Mouse (Mus musculus): ENCODE results near the gene Dcp1a. TPM values are rescaled to one million over a fixed set of nuclear protein-coding genes. Genes with fewer than 3 reads are reported as not detected.
"Not testable (repeated sequence)": the region's sequence is repeated elsewhere in the genome, so short reads cannot be mapped to it uniquely, and the experiment has no call there.

Dcp1a gene
- total RNA-seq, 1 experiment from 2014 or later = 32.9 TPM

DNA sequence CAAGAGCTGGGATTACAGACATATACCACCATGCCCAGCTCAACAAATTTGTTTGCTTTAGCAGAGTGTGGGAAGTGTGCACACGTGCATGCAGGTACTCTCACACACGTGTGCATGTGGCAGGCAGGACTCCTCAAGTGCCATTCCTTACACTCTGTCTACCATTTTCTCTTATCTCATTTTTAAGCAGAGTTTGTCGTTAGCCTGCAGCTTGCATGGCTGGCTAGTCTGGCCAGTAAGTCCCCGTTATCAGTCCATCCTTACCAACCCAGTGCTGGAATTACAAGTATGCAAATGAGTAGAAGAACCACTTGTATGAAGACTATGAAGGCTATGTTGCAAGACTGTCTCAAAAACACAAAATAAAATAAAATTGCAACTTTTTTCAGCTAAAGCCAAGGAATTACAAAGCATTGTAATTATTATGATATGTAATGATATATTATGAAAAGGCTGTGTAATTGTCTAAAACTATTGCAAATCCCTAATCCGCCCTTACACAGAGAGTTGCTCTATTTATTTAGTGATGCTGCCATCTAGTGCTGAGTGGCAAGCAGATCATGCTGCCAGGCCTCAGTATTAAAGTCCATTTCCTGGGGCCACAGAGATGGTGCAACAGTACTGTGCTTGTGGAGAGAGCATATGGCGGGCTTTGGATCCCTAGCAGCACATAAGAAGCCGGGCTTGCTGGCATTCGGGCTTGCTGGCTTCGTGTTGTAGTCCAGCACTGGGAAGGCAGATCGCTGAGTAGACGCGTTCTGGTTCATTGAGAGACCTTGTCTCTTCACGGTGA lies 36.8 kb downstream of the Dcp1a start:
- ATAC-seq (replicated peaks; ENCODE audit: low read depth, poor library complexity, severe bottlenecking) = peak; percentile 79

DNA sequence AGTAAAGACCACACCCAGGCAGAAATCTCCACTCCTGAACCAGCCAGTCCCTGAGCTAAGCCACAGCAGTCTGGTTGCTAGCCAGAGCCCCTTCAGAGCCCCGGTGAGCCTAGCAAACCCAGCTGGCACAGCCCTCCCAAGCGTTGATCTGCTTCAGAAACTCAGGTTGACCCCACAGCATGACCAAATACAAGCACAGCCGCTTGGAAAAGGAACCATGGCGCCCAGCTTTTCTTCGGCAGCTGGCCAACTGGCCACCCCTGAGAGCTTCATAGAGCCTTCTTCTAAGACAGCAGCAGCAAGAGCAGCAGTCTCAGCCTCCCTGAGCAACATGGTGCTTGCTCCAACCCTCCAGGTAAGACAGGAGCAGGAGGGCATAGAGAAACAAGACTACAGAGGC lies 40.0 kb downstream of the Dcp1a start:
- ATAC-seq (replicated peaks; ENCODE audit: low read depth, poor library complexity, severe bottlenecking) = no peak

DNA sequence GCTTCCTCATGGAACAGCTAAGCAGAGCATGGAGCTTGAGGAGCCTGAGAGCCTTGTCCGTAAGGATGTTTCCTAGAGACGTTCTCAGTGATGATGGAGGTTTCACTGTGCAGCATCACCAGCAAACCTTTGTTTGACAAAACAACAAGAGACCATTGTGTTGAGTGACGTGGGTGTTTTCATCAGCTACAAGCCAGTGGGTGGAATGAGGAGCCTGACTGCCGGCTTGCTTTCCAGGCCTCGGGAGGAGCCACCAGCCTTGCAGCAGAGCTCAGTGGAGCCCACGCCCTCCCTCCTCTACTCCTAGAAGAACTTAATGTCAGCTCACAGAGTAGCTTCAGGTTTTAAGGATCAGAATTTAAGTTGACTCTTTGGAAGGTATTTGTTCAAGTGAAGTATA lies 44.0 kb downstream of the Dcp1a start:
- no peak for ATAC-seq (replicated peaks; ENCODE audit: low read depth, poor library complexity, severe bottlenecking)

DNA sequence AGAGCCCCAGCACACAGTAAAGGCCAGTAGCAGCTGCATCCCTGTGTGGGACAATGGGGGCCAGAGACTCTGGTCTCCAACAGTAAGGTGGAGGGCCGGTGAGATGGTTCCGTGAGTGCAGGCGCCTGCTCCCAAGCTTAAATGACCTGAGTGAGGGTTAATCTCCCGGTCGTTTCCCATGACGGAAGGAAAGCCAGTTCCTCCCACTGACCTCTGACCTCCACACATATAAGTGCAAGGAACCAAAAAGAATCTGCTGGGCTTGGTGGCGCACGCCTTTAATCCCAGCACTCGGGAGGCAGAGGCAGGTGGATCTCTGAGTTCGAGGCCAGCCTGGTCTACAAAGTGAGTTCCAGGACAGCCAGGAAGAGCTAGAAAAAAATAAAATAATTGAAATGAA lies 49.1 kb downstream of the Dcp1a start:
- no peak for ATAC-seq (replicated peaks; ENCODE audit: low read depth, poor library complexity, severe bottlenecking)

DNA sequence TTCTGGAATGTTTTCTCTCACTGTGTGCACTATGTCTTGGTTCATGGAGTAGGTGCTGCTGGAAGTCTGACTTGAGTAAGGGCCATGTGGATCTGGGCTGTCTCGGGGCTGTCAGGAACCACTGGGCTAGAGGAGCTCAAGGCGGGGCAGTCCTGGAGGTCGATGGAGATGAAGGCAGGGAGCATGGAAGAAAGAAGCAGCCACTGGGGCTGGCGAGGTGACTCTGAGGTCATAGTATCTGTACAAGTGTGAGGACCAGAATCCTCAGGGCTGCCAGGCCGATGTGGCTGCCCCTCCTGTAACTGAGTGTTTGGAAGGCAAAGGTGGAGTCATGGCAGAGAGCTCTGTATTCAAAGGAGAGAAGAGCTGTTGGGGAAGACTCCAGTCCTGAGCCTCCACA lies 49.6 kb downstream of the Dcp1a start:
- no peak for ATAC-seq (replicated peaks; ENCODE audit: low read depth, poor library complexity, severe bottlenecking)

DNA sequence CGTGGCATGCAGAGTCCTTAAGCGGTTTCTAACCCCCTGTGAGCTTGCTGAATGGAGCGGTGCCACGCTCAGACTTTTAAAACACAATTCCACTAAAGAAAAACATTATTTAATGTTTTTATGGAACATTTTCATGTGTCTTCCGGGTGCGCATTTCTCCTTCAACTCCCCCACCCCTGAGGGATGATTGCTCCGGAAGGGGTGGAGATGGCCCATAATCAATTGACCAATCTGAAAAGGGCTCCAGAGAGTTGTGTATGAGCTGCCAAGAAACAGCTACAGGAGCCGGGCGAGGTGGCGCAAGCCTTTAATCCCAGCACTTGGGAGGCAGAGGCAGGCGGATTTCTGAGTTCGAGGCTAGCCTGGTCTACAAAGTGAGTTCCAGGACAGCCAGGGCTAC lies 50.1 kb downstream of the Dcp1a start:
- ATAC-seq (replicated peaks; ENCODE audit: low read depth, poor library complexity, severe bottlenecking) = no peak

DNA sequence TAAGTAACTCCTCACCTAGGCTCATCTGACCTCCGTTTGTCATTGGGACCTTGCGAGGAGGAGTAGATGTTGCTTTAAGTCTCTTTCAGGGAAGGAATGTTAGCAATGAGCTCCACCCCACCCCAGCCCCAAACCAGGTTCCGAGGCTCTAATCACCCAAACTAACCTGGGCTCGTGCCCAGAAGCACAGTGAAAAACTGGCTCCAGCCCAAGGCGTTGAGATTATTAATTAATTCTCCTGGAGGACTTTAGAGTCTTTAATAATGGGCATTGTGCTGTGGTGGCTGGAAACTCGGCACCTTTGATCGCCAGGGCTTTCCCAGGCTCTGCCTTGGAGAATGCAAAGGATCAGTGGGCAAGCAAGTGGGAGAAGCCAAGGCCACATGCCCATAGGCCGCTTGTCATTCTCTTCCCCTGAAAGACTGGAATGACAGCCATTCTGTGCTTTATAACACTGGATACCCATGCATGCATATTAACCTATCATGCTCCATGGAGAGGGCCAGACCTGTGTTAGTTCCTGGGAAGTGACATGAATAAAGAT lies 51.5 kb downstream of the Dcp1a start:
- no peak for ATAC-seq (replicated peaks; ENCODE audit: low read depth, poor library complexity, severe bottlenecking)

DNA sequence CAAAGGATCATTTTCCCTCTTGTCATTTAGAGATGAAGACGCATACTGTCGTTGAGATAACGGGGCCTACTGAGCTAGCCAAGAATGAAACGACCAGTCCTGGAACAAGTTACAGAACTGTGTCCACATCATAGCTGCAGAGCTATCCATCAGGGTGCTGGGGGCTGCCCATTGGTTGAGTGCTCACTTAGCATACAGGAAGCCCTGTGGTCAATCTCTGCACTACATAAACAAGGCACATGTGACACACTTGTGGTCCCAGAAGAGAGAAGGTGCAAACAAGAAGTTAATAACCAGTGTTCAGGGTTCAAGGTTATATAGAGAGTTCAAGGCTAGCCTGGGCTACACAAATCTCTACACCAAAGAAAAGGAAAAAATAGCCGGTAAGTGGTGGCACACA lies 52.1 kb downstream of the Dcp1a start:
- ATAC-seq (replicated peaks; ENCODE audit: low read depth, poor library complexity, severe bottlenecking) = peak; percentile 32; the same call in 1 of the 2 replicates

DNA sequence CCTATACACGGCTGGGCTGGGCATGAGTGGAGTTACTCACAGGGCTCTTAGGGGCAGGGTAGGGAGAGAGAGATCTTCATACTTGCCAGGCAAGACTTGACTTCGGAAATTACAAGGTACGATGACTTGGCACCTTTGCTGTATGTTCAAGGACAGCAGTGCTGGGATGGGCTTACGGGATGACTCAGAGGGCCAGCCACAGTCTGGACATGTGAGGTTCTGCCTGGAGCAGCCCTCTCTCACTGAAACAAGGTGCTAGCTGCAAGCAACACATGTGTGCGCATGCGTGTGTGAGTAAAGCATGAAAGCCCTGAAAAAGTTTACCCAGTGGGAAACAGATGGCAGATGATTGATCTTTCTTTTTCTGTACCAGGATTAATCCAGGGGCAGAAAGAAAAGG lies 52.6 kb downstream of the Dcp1a start:
- no peak for ATAC-seq (replicated peaks; ENCODE audit: low read depth, poor library complexity, severe bottlenecking)

DNA sequence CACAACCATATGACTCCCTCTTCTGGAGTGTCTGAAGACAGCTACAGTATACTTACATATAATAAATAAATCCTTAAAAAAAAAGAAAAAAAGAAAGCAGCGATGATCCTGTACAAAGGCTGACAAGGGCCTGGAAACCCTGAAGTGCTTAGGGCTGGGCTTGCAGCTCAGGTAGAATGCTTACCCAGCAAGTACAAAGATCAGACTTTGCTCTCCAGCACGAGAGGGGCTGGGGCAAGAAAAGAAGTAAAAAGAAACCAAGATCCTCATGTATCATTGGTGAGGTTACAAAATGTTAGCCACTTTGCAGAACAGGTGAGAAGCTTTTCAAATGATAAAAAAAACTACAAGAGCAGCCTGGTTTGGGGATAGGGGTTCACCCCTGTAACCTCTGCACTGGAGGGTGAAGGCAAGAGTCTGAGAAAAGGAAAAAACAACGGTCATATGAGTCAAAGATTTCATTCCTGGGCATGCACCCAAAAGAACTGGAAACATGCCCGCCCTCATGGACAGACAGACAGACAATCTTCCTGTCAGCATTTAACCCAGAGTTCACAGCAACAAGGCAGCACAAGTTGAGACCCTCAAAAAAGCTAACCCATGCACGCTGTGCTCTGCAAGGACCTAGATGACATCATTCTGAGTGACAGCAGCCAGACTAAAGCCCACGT lies 54.6 kb downstream of the Dcp1a start:
- ATAC-seq (replicated peaks; ENCODE audit: low read depth, poor library complexity, severe bottlenecking) = no peak

DNA sequence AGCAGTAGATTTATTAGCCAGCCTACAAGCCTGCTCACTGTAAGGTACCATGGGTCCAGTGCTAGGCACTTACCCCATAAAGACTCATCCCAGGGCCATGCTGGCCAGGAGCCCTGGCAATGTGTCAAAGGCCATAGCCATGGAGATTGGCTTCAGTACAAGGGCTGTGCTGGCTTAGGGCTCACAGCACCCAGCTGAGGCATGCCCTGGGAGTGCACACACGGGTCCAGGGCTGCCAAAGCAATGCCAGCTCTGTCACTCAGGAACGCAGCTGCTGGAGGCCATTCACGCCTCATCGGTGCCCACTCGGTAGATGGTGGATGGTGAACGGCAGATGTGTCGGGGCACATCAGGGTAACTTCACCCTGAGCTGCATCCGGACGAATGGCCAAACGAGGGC lies 62.2 kb downstream of the Dcp1a start:
- no peak for ATAC-seq (replicated peaks; ENCODE audit: low read depth, poor library complexity, severe bottlenecking)

DNA sequence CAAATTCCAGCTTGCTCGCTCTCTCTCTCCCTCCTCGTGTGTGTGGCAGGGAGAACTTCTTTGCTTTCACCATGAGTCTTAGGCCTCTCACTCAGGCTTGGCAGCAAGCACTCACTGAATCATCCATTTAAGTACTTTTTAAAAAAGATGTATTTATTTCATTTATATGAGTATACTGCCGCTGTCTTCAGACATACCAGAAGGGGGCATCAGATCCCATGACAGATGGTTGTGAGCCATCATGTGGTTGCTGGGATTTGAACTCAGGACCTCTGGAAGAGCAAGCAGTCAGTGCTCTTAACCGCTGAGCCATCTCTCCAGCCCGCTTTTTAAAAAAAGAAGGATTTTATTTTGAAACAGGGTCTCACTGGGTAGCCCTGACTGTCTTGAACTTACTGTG lies 64.0 kb downstream of the Dcp1a start:
- ATAC-seq (replicated peaks; ENCODE audit: low read depth, poor library complexity, severe bottlenecking) = not testable (repeated sequence)

DNA sequence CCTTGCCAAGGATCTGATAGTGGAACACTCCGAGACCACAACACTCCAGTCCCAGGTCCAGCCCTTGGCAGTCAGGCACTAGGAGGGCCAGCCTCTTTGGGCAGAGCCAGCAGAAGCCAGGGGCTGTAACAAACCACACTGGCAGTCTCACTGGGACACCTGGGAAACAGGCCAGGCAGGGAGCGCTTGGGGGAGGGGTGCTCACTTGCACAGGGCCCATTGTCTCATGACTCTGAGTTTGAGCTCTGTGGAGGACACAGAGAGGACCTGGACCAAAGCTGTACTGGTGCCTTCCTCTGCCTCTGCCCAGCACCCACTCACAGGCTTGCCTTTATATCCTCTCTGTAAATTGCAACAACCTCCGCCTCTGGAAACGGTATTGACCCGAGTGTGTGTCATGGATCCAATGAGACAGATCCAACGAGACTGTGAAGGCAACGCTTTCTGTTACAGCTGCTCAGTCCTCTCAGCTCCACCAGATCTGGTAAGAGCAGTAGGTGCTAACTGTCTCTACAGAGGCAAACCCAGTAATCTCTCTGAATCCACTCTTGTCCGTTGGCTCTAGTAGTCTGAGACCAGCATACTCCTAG lies 68.9 kb downstream of the Dcp1a start, which contains the start of gene Tkt:
Gene Tkt, plus strand, starts transcription at position 229 of the 590 bp plus-strand sequence.
- peak; percentile 23 for ATAC-seq (replicated peaks; ENCODE audit: low read depth, poor library complexity, severe bottlenecking)

DNA sequence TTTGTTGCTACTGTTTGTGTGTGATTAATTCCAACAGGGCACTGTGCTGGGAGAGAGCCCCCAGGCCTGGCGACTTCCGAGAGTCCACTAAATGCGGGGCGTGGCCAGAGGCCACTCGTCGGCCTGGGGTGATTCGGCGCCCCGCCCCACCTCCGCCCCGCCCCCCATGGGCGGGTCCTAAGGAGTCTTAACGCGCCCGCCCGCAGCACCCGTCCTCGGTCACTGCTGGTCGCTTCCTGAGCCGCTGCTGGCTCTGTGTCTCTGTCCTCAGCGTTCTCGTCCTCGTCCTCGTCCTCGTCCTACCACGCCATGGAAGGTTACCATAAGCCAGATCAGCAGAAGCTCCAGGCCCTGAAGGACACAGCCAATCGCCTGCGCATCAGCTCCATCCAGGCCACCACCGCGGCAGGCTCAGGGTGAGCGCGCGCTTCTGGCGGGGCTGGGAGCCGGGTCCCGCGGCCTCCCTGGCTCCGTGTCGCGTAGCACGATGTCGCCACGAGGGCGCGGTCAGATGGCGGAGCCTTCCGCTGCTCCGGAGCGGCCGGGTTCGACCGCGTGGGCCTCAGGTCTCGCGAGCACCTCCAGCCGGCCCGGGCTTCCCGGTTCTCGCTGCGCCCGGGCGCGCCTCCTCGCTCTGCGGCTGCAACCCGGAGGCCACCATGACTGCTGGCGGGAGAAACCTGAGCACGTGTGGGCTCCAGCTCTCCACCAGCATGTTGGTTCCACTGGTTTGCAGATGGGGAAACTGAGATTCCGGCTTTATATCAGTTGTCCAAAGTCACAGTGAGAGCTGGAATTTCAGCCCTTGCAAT lies 69.8 kb downstream of the Dcp1a start:
- peak; percentile 71 for ATAC-seq (replicated peaks; ENCODE audit: low read depth, poor library complexity, severe bottlenecking)

DNA sequence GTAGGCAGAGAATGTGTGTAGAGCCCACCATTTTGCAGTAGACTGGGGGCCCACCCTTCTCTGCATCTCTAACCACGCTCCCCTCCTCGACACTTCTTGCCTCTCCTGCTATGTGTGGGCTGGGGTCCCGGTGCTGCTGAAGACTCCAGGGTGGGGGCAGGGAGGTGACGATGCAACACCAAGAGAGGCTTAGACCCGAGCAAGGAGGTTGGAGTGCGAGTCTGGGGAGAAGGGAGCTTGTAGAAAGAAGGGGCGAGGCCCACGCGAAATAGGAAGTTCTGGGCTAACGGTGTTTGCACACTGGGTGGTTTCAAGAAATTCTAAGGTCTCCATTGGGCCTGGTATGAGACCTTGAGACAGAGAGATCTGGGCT lies 70.4 kb downstream of the Dcp1a start:
- peak; percentile 10; the same call in 1 of the 2 replicates for ATAC-seq (replicated peaks; ENCODE audit: low read depth, poor library complexity, severe bottlenecking)

DNA sequence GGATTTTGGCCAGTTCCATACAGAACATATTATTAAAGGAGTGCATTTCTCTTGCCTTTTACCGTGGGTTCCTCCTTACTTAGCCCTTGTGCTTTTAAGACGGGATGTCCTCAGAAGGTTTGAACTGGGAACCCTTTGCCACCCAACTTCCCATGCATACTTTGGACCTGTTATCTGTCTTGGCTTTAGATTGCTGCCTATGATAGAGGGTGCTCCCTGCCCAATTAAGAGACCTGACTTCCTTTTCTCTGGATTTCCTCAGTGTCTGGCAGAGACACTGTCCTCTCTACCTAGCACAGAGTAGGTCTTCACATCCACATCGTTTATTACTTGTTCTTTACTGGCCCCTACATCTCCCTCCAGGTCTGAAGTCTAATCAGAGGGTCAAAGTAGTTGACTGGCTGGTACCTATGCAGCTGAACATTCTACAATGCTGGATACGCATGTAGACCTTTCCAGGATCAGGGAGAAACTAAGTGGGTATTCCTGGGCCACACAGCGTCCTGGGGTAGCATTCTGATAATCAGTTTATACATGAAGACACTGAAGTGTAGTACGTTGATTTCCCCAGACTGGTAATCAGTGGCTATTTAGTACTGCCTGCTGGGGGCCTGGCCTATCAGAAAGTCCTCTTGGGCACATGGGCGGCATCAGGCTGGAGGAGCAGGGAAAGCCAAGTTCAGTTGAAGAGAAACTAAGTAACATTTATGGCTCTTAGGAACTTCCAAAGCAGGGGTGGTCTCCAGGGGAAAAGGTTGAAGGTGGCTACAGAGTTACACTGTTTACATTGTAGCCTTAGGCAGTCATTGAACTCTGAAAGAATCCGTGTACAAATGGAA lies 71.1 kb downstream of the Dcp1a start:
- ATAC-seq (replicated peaks; ENCODE audit: low read depth, poor library complexity, severe bottlenecking) = no peak

DNA sequence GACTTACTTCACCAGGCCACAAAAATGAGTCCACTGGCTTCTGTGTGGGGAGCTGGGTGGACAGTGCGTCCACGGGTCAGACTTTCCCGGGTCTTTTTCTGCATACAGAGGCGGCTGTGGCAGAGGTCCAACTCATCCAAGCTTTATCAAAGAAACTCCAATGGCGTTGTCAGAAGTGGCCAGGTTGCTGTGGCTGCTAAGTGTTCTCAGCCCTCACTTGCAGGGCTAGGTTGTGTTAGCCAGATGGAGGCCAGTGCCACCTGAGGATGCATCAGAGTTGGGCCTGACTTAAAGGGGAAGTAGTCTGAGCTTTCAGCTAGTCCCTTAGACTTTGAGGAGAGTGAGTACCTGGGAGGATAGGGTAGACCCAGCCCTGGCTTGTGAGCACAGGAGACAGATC lies 72.2 kb downstream of the Dcp1a start:
- ATAC-seq (replicated peaks; ENCODE audit: low read depth, poor library complexity, severe bottlenecking) = no peak

DNA sequence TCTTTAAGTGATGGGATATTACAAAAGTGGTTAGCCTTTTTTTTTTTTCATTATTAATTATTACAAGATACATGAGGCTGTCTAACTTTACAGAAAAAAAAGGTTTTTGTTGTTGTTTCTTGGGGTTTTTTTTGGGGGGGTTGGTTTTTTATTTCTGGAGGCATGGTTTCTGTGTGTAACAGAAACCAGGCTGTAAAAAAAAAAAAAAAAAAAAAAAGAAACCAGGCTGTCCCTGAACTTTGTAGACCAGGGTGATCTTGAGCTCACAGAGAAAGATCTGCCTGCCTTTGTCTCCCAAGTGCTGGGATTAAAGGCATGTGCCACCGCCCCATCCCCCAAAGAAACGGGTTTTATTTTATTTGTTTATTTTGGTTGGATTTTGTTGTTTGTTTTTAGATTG lies 72.6 kb downstream of the Dcp1a start:
- no peak for ATAC-seq (replicated peaks; ENCODE audit: low read depth, poor library complexity, severe bottlenecking)

DNA sequence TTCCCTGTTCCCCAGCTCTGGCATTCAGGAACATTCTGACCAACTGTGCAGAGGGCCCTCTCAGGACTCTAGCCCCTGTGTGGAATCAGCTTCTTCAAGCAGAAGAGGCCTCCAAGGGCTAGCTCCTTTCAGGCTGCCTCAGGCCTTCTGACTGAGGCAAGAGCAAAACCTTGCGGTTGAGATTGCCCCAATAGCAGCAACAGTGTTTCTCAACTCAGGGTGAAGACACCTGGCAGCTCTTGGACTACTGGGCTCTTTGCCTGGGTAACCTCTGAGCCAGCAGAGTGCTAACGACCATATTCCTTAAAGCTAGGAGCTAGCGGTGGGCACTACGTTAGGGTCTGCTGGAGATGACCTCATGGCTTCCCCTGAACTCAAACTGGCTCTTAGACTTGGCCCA lies 73.8 kb downstream of the Dcp1a start:
- no peak for ATAC-seq (replicated peaks; ENCODE audit: low read depth, poor library complexity, severe bottlenecking)
